Mouse (Mus musculus) layer of hippocampus, adult 2 months (tissue): ENCODE measurements around the gene Tfap2e. TPM values are rescaled to one million over a fixed set of nuclear protein-coding genes. Genes with fewer than 3 reads are reported as not detected.
A peak's percentile ranks its signal among the peaks of the same experiment; 100 is the strongest.

Experiments
- DNase-seq, 2 experiments: peaks; one replicate each; pipeline ENCODE4 v3.0.0; 2022; ENCODE audit warnings: low spot score in 2 of 2
- H3K27ac ChIP-seq: fragments of 200-600 bp; 2 replicates; pipeline ENCODE4 v1.8.1; 2022
- H3K4me3 ChIP-seq: fragments of 200-600 bp; 2 replicates; pipeline ENCODE4 v1.8.1; 2022; ENCODE audit warnings: mild to moderate bottlenecking
- CTCF ChIP-seq: fragments of 200-600 bp; conservative IDR thresholded peaks from 2 replicates; pipeline ENCODE4 v1.8.1; 2022; ENCODE audit warnings: antibody characterized with exemption, mild to moderate bottlenecking, moderate library complexity
- total RNA-seq, 2 experiments: library from RNA; stranded (reverse); gene quantifications; 2 replicates each; pipeline ENCODE4 v1.2.3; 2021

The Tfap2e gene
- total RNA-seq, 2 experiments from 2014 or later = 0.18 TPM; not detected in 1

GRCm38 (mm10) chr4:126748381-126748780 lies 12.3 kb upstream of the Tfap2e start:
- no peak for DNase-seq
- TF ChIP-seq CTCF = no peak
- Histone ChIP-seq H3K27ac (peak overlapping the region; percentile 97), H3K4me3 (peak overlapping the region; percentile 72)

- TF ChIP-seq CTCF = no peak
- no peak for DNase-seq
- peak overlapping the region; percentile 72; the same call in 1 of the 2 replicates for H3K4me3 ChIP-seq
Measured at GRCm38 (mm10) chr4:126746194-126746840, 10.3 kb upstream of the Tfap2e start.

GRCm38 (mm10) chr4:126745506-126746193 lies 9.6 kb upstream of the Tfap2e start:
- H3K27ac ChIP-seq = peak overlapping the region; percentile 97
- no peak overlapping the region; the same call in 1 of the 2 replicates for H3K4me3 ChIP-seq
- TF ChIP-seq CTCF = peak; percentile 89
- DNase-seq = peak; percentile 64 to 84

More at GRCm38 (mm10) chr4:126746194-126746840, 10.3 kb upstream of the Tfap2e start:
- peak overlapping the region; percentile 97 for H3K27ac ChIP-seq

GRCm38 (mm10) chr4:126744831-126745230 lies 8.8 kb upstream of the Tfap2e start:
- TF ChIP-seq CTCF = no peak
- peak overlapping the region; percentile 97 for H3K27ac ChIP-seq
- no peak overlapping the region; the same call in 1 of the 2 replicates for H3K4me3 ChIP-seq
- no peak for DNase-seq

GRCm38 (mm10) chr4:126743713-126744112 lies 7.7 kb upstream of the Tfap2e start:
- peak overlapping the region; percentile 97; the same call in 1 of the 2 replicates for H3K27ac ChIP-seq

GRCm38 (mm10) chr4:126742976-126743375 lies 6.9 kb upstream of the Tfap2e start:
- no peak overlapping the region for H3K4me3 ChIP-seq
- H3K27ac ChIP-seq = peak overlapping the region; percentile 78; the same call in 1 of the 2 replicates
- no peak for DNase-seq
- no peak for TF ChIP-seq CTCF

More at GRCm38 (mm10) chr4:126743713-126744112, 7.7 kb upstream of the Tfap2e start:
- no peak for DNase-seq
- no peak overlapping the region for H3K4me3 ChIP-seq
- TF ChIP-seq CTCF = 0 out of 2 replicates have a peak, but pooled peaks have one; percentile 15

- peak; percentile 96 for TF ChIP-seq CTCF
- peak; percentile 87 to 91 for DNase-seq
- Histone ChIP-seq H3K4me3 (no peak overlapping the region), H3K27ac (peak overlapping the region; percentile 78)
Measured at GRCm38 (mm10) chr4:126741448-126741847, 5.4 kb upstream of the Tfap2e start.

- Histone ChIP-seq H3K4me3 (no peak overlapping the region), H3K27ac (no peak overlapping the region)
- TF ChIP-seq CTCF = peak; percentile 65
- peak in 1 of 2 experiments; percentile 38 for DNase-seq
Measured at GRCm38 (mm10) chr4:126739966-126740676, 4.1 kb upstream of the Tfap2e start.

GRCm38 (mm10) chr4:126735382-126736000 lies 549 bp downstream of the Tfap2e start:
- peak overlapping the region; percentile 44; the same call in 1 of the 2 replicates for H3K4me3 ChIP-seq
- no peak for TF ChIP-seq CTCF
- no peak overlapping the region for H3K27ac ChIP-seq
- no peak for DNase-seq

GRCm38 (mm10) chr4:126734700-126735381 lies 1.2 kb downstream of the Tfap2e start:
- no peak for TF ChIP-seq CTCF
- Histone ChIP-seq H3K27ac (no peak overlapping the region), H3K4me3 (no peak overlapping the region)
- no peak for DNase-seq

- Histone ChIP-seq H3K27ac (no peak overlapping the region), H3K4me3 (no peak overlapping the region)
- no peak for TF ChIP-seq CTCF
- DNase-seq = no peak
Measured at GRCm38 (mm10) chr4:126734001-126734603, 1.9 kb downstream of the Tfap2e start.
